Mouse (Mus musculus) embryonic facial prominence, embryonic 13.5 days (tissue): ENCODE measurements around the gene Tspan8. TPM values are rescaled to one million over a fixed set of nuclear protein-coding genes. Genes with fewer than 3 reads are reported as not detected.

Experiments used
- ATAC-seq: fragments of 200-750 bp; cut with Nextera tagmentation; 2 replicates; pipeline ENCODE4 v1.8.0; 2017; ENCODE audit warnings: low read depth; ENCODE audit not compliant: insufficient number of reproducible peaks, insufficient read depth, low FRiP score, low TSS enrichment
- H3K27ac ChIP-seq: fragments of 300-500 bp; sonication (generic); 2 replicates; pipeline ENCODE4 v1.5.1; 2015; ENCODE audit warnings: moderate library complexity, mild to moderate bottlenecking, inconsistent platforms
- H3K27me3 ChIP-seq: fragments of 300-500 bp; sonication (generic); 2 replicates; pipeline ENCODE4 v1.6.1; 2015; ENCODE audit warnings: mild to moderate bottlenecking, inconsistent platforms
- H3K36me3 ChIP-seq: fragments of 300-500 bp; sonication (generic); 2 replicates; pipeline ENCODE4 v1.6.1; 2015; ENCODE audit warnings: mild to moderate bottlenecking, inconsistent platforms
- H3K4me1 ChIP-seq: fragments of 300-500 bp; sonication (generic); 2 replicates; pipeline ENCODE4 v1.6.1; 2015; ENCODE audit warnings: inconsistent platforms
- H3K4me2 ChIP-seq: fragments of 300-500 bp; sonication (generic); 2 replicates; pipeline ENCODE4 v1.6.1; 2015; ENCODE audit warnings: moderate library complexity, mild to moderate bottlenecking, inconsistent platforms
- H3K4me3 ChIP-seq: fragments of 300-500 bp; sonication (generic); 2 replicates; pipeline ENCODE4 v1.5.1; 2015; ENCODE audit warnings: mild to moderate bottlenecking, inconsistent platforms
- H3K9ac ChIP-seq: fragments of 300-500 bp; sonication (generic); 2 replicates; pipeline ENCODE4 v1.6.1; 2015; ENCODE audit warnings: mild to moderate bottlenecking, inconsistent platforms
- H3K9me3 ChIP-seq: fragments of 300-500 bp; sonication (generic); 2 replicates; pipeline ENCODE4 v1.6.1; 2016; ENCODE audit warnings: inconsistent platforms
- whole genome bisulfite sequencing: fragments of 180-500 bp; shearing (Covaris S2); methylation state at CpG from one replicate; pipeline ENCODE4 v1.1.7; 2015; ENCODE audit warnings: mixed read lengths; 5-methylcytosine and 5-hydroxymethylcytosine counted together
- polyA plus RNA-seq: library from polyadenylated mRNA; unstranded; fragments of >200 nt; fragmentation: Nextera tagmentation; extraction: Ambion mirVana; gene quantifications from 2 replicates; pipeline ENCODE4 v1.2.1, GENCODE M21; 2015

Gene Tspan8
- 4.3 and 5.6 TPM in 2 replicates for polyA plus RNA-seq

DNA sequence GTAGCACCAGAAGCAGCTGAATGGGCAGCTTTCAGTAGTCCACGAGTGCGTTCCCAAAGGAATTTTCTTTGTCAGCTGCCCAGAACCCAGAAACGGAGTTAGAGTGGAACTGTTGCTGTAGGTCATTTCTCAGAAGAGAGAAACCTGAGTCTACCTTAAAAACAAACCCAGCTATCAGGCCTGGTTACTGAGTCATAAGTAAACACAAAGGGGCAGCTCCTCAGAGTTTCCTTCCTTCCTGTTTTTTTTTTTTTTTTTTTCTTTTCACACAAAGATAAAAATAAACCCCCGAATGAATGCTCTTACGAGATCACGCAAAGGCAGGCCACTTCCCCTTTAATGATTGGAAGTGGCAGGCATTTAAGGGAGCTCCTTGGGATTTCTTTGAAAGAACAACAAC, at the start of gene Tspan8:
TSS of gene Tspan8 (plus strand) at position 322 of the 400 bp plus-strand sequence.
- no peak for ATAC-seq
- 37% methylated on average over 6 of the region's 6 CpGs for WGBS
- H3K4me1 ChIP-seq: no peaks in the 10 kb centered on the region
- no peaks in the 10 kb centered on the region for H3K36me3 ChIP-seq
- no peak within 1 kb of the TSS for H3K9ac ChIP-seq
- H3K4me2 ChIP-seq: no peak within 1 kb of the TSS
- no peaks in the 10 kb centered on the region for H3K27me3 ChIP-seq
- H3K9me3 ChIP-seq: no peaks in the 10 kb centered on the region
- no peak within 1 kb of the TSS for H3K4me3 ChIP-seq
- H3K27ac ChIP-seq: no peak within 1 kb of the TSS

- Histone ChIP-seq H3K27me3 (no peaks in the 10 kb centered on the region), H3K36me3 (no peaks in the 10 kb centered on the region), H3K27ac (no peak overlapping the region), H3K9me3 (no peaks in the 10 kb centered on the region), H3K9ac (no peak overlapping the region), H3K4me1 (peaks cover 7% of the 10 kb centered on the region; the same call in 1 of the 2 replicates), H3K4me3 (no peak overlapping the region), H3K4me2 (no peak overlapping the region)
- ATAC-seq: no peak
- WGBS: 90% methylated on average over 8 of the region's 8 CpGs
Observed at GRCm38 (mm10) chr10:115770032-115770431, 46.6 kb upstream of the Tspan8 start.

- no peak for ATAC-seq
- Histone ChIP-seq H3K27ac (no peak overlapping the region), H3K4me1 (peaks cover 7% of the 10 kb centered on the region; the same call in 1 of the 2 replicates), H3K27me3 (no peaks in the 10 kb centered on the region), H3K4me3 (no peak overlapping the region), H3K4me2 (no peak overlapping the region; the same call in 1 of the 2 replicates), H3K9ac (no peak overlapping the region), H3K36me3 (no peaks in the 10 kb centered on the region), H3K9me3 (no peaks in the 10 kb centered on the region)
- 25% methylated on average over 4 of the region's 4 CpGs for WGBS
Observed at GRCm38 (mm10) chr10:115774451-115774850, 42.2 kb upstream of the Tspan8 start.

DNA sequence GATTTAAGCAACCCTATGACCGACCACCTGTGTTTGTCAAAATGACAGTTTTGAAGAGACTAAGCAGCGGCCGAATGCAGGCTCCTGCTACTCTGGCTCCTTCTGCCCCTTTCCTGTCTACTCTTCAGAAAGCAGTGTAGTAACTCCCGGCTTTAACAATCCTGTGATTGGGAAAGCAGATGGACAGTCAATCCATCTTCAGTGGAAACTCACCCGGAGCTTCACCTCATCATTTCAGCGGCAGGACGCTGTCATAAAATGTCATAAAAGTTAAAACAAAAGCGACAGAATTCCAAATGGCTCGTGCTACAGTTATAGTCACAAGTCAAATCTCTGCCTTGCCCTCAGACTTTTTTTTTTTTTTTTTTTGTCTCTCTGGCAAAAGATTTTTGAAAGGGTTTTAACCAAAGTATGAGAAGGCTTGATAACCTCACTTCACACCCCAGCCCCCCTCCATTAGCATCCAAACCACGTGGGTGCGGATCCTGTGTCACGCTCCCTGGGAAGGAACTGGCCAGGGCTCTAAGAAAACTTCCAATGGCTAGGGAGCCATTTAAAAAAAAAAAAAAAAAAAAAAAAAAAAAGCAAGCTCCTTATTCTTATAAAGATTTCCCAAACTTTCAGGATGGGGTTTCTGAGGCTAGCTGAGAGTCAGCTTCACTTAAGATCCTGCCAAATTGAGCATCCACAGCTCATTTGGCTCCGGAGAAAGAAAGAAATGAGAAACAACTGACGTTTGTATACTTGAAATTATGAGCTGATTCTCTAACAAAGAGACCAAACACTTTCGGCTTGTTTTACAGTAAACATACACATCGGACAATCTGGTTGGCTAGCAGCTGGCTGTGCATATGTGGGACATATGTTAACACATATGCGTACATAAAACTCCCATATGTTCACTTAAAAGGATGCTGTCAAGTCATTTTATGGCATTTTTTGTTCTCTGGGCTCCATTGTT, 40.4 kb upstream of the Tspan8 start:
- Histone ChIP-seq H3K9me3 (no peaks in the 10 kb centered on the region), H3K4me3 (no peak overlapping the region), H3K9ac (no peak overlapping the region), H3K4me2 (no peak overlapping the region), H3K36me3 (no peaks in the 10 kb centered on the region), H3K27me3 (no peaks in the 10 kb centered on the region), H3K4me1 (peaks cover 7% of the 10 kb centered on the region; the same call in 1 of the 2 replicates), H3K27ac (no peak overlapping the region)
- no peak for ATAC-seq
- WGBS: 49% methylated on average over 17 of the region's 17 CpGs

DNA sequence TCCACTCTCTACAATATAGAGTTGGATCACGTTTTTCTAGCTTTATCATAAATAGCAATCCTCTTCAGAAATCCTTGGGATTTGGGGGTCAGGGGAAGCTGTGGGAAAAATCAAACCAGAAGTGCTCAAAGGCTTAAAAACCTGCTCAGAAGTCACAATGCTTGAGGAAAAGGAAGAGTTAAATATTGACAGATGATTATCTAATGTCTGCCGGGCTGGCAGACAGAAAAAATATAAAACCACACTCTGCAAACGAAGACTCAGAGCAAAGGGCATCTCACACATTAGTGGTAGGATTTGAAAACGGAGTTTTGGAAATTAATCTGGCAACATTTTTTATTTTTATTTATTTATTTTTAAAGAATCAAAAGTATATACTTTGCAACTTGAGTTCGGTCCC, 39.3 kb upstream of the Tspan8 start:
- no peak overlapping the region for H3K4me3 ChIP-seq
- H3K4me2 ChIP-seq: no peak overlapping the region
- H3K27ac ChIP-seq: no peak overlapping the region
- no peaks in the 10 kb centered on the region for H3K9me3 ChIP-seq
- WGBS: 50% methylated on average over 5 of the region's 5 CpGs
- H3K36me3 ChIP-seq: no peaks in the 10 kb centered on the region
- H3K4me1 ChIP-seq: peaks cover 7% of the 10 kb centered on the region; the same call in 1 of the 2 replicates
- ATAC-seq: no peak
- no peaks in the 10 kb centered on the region for H3K27me3 ChIP-seq
- H3K9ac ChIP-seq: no peak overlapping the region

- H3K36me3 ChIP-seq: no peaks in the 10 kb centered on the region
- ATAC-seq: no peak
- H3K9ac ChIP-seq: no peak overlapping the region
- H3K27ac ChIP-seq: no peak overlapping the region
- no peak overlapping the region for H3K4me3 ChIP-seq
- H3K9me3 ChIP-seq: no peaks in the 10 kb centered on the region
- WGBS: 41% methylated on average over 5 of the region's 5 CpGs
- H3K27me3 ChIP-seq: no peaks in the 10 kb centered on the region
- peaks cover 7% of the 10 kb centered on the region; the same call in 1 of the 2 replicates for H3K4me1 ChIP-seq
- no peak overlapping the region for H3K4me2 ChIP-seq
Observed at GRCm38 (mm10) chr10:115778624-115779023, 38.0 kb upstream of the Tspan8 start.

DNA sequence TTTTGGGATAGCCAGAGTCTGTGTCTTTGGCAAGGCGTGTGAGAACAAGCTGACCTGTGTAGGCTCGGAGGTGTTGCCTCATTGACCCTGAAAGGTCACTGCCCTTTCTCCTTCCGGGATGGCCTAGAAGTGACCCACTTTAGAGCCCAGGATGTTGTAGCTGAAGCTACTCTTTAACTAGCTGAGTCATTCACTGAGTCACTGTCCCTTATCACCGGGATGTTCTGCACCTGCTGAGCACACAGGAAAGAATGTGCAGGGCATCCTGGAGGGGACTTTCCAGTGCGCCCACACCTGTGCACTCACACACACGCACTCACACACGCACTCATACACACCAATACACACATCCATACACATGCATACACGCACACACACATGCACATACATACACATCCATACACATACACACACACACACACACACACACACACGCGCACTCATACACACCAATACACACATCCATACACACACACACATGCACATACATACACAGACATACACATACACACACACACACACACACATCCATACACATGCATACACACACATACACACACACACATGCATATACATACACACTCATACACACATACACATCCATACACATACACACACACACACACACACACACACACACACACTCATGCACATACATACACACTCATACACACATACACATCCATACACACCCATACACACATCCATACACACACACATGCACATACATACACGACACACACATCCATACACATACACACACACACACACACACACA, 36.2 kb upstream of the Tspan8 start:
- ATAC-seq: peak; percentile 59
- H3K9me3 ChIP-seq: no peaks in the 10 kb centered on the region
- 76% methylated on average over 11 of the region's 11 CpGs for WGBS
- no peaks in the 10 kb centered on the region for H3K27me3 ChIP-seq
- no peak overlapping the region for H3K4me3 ChIP-seq
- H3K9ac ChIP-seq: no peak overlapping the region
- H3K27ac ChIP-seq: no peak overlapping the region
- no peaks in the 10 kb centered on the region for H3K36me3 ChIP-seq
- no peak overlapping the region for H3K4me2 ChIP-seq
- H3K4me1 ChIP-seq: no peaks in the 10 kb centered on the region

DNA sequence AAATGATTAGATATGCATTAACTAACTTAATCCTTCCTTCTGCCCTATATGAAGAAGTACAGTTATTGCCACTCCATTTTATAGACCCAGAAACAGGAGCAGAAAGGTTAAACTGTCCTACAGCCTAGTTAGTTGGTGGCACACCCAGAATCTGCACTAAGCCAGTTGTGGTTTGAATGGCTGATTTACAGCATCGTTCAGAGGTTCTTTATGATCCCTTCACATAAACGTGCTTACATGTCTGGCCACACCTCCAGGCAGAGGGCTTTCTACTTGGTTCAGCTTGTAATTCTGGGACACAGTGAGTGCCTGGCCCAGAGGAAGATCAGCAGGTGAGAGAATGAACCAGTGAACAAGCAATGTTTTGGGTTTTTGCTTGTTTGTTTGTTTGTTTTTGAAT, 33.4 kb upstream of the Tspan8 start:
- H3K27me3 ChIP-seq: no peaks in the 10 kb centered on the region
- no peaks in the 10 kb centered on the region for H3K4me1 ChIP-seq
- no peak overlapping the region for H3K4me2 ChIP-seq
- no peak overlapping the region for H3K4me3 ChIP-seq
- no peak overlapping the region for H3K27ac ChIP-seq
- no peaks in the 10 kb centered on the region for H3K36me3 ChIP-seq
- 63% methylated on average over 2 of the region's 2 CpGs for WGBS
- no peak overlapping the region for H3K9ac ChIP-seq
- ATAC-seq: no peak
- no peaks in the 10 kb centered on the region for H3K9me3 ChIP-seq

DNA sequence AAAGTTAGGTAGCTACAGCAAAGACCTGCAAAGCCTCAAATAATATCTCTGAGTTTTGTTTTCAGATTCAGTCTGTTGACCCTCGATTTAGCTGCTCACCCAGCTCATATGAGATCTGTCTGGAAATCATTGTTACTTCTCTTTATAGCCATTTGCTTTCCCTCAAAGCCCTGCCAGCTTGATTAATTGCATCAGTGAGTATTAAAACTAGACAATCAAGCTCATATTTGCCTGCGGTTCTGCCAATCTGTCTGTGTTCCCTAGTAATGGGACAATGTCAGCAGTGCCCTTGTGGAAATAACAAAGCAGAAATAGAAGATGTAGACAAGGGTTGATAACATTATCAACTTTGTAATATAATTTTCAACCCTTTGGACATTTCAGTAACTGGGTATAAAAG, 25.8 kb upstream of the Tspan8 start:
- Histone ChIP-seq H3K9ac (no peak overlapping the region), H3K4me1 (peaks cover 3% of the 10 kb centered on the region; the same call in 1 of the 2 replicates), H3K9me3 (no peaks in the 10 kb centered on the region), H3K4me2 (no peak overlapping the region), H3K4me3 (no peak overlapping the region), H3K27ac (no peak overlapping the region), H3K27me3 (no peaks in the 10 kb centered on the region), H3K36me3 (no peaks in the 10 kb centered on the region)
- WGBS: 57% methylated on average over 2 of the region's 2 CpGs
- no peak for ATAC-seq

- 62% methylated on average over 4 of the region's 4 CpGs for WGBS
- no peak for ATAC-seq
- H3K4me1 ChIP-seq: peaks cover 3% of the 10 kb centered on the region; the same call in 1 of the 2 replicates
Observed at GRCm38 (mm10) chr10:115796072-115796788, 20.4 kb upstream of the Tspan8 start.

GRCm38 (mm10) chr10:115801464-115801863, 15.2 kb upstream of the Tspan8 start:
- no peak for ATAC-seq
- H3K27me3 ChIP-seq: no peaks in the 10 kb centered on the region
- no peak overlapping the region for H3K27ac ChIP-seq
- H3K36me3 ChIP-seq: no peaks in the 10 kb centered on the region
- no peaks in the 10 kb centered on the region for H3K9me3 ChIP-seq
- no peak overlapping the region for H3K9ac ChIP-seq
- H3K4me2 ChIP-seq: no peak overlapping the region
- 79% methylated on average over 3 of the region's 3 CpGs for WGBS
- no peak overlapping the region for H3K4me3 ChIP-seq
- H3K4me1 ChIP-seq: no peaks in the 10 kb centered on the region

More at GRCm38 (mm10) chr10:115796072-115796788, 20.4 kb upstream of the Tspan8 start:
- no peaks in the 10 kb centered on the region for H3K9me3 ChIP-seq
- H3K27me3 ChIP-seq: no peaks in the 10 kb centered on the region
- no peak overlapping the region for H3K4me3 ChIP-seq
- H3K36me3 ChIP-seq: no peaks in the 10 kb centered on the region
- H3K9ac ChIP-seq: no peak overlapping the region
- H3K27ac ChIP-seq: no peak overlapping the region
- no peak overlapping the region for H3K4me2 ChIP-seq
